Mouse (Mus musculus): ENCODE measurements around the gene Tomm40.

GRCm38 (mm10) chr7:19680702-19681101 lies 34.5 kb downstream of the Tomm40 start:
- TF ChIP-seq CTCF (IDR thresholded peaks at IDR 0.05; ENCODE audit: low read depth, low read length) = no peak
- TF ChIP-seq POLR2A (IDR thresholded peaks at IDR 0.05; ENCODE audit: borderline replicate concordance, low read depth, low read length) = no peak

Measured in bone marrow macrophage, adult 2 months (primary cell).